Mouse (Mus musculus) left cerebral cortex, postnatal 4 days (tissue): ENCODE measurements around the gene Rasl10a. TPM values are rescaled to one million over a fixed set of nuclear protein-coding genes. Genes with fewer than 3 reads are reported as not detected.
A peak's percentile ranks its signal among the peaks of the same experiment; 100 is the strongest.
"Not testable (repeated sequence)": the region's sequence is repeated elsewhere in the genome, so short reads cannot be mapped to it uniquely, and the experiment has no call there.

Experiments
- DNase-seq: peaks from one replicate; pipeline ENCODE4 v3.0.0-alpha.2; 2022
- intact Hi-C: fragments of 180-260 bp; cut with DNase I; formaldehyde crosslinking; loops from one replicate; pipeline ENCODE4 v1.15.1; 2025
- total RNA-seq, 2 experiments: library from RNA; stranded (reverse); gene quantifications; 2 replicates each; pipeline ENCODE4 v1.2.3; 2021

Rasl10a gene
- total RNA-seq, 2 experiments from 2014 or later = 20.0 to 20.1 TPM

DNA sequence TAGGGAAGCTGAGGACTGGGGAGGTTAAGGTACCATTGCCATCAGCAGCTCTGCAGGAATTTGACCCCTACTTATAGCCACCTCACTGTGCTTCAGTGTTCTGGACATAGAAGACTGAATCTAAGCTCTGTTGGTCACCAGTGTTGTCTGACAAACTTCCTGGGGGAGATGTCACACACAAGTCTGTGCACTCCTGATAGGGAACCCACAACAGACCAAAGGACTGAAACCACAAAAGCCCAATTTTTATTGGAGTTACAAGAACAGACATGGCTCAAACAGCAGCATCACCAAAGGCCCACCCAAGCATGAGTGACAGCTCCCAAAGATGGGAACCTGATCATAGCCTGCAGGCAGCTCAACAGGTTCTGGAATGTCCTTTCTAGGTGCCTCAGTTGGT is 9.1 kb downstream of the Rasl10a start:
- DNase-seq = no peak
- intact Hi-C loops = loop anchor here (10.0 kb wide), 1 partner anchor 52 kb away; no protein-coding TSS in a partner anchor

- DNase-seq = no peak
These were observed 10.4 kb downstream of the Rasl10a start for GRCm38 (mm10) chr11:5068126-5068971.

DNA sequence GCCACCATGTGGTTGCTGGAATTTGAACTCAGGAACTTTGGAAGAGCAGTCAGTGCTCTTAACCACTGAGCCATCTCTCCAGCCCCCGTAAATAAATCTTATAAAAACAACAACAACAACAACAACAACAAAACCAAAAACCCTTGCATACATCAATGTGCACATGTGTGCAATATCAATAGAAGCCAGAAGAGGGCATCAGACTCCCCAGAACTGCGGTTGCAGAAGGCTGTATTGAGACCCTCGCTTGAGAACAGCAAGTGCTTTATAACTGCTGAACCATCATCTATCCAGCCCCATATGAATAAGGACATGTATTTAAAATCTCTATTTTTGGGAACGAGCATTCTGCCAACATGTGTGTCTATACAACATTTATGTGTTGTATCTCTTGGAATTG is 17.0 kb downstream of the Rasl10a start:
- intact Hi-C loops = no loop called here
- no peak for DNase-seq

More at GRCm38 (mm10) chr11:5068126-5068971, 10.4 kb downstream of the Rasl10a start:
- intact Hi-C loops = loop anchor here (10.0 kb wide), 1 partner anchor 54 kb away; no protein-coding TSS in a partner anchor

DNA sequence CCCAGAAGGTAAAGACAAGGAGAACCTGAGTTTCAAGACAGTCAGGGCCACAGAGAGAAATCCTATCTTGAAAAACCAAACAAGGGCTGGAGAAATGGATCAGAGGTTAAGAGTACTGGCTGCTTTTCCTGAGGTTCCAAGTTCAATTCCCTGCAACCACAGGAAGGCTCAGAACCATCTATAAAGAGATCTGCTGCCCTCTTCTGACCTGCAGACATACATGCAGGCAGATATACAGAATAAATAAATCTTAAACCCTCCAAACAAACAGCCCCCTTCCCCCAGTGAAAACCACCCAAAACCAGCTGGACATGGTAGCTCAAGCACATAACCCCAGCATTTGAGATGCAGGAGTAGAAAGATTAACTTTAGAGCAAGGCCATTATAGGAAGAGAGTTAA is 17.8 kb downstream of the Rasl10a start:
- intact Hi-C loops = no loop called here
- DNase-seq = no peak

DNA sequence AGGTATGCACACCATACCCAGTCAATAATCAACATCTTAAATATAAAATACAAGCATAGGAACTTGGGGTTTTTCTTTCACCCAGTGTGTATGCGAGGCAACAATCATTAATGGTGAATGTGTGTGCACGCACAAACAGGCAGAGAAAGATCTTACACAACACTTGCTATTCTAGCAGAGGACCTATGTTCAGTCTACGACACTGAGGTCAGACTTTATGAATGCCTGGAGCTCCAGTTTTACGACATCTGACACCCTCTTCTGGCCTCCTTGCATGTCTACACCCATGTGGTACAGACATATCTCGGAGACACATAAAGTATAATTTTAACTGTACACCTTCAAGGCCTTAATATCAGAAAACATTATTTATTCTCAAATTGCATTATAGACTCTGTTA is 18.9 kb downstream of the Rasl10a start:
- intact Hi-C loops, DNase-seq: not testable (repeated sequence)

- intact Hi-C loops = no loop called here
- no peak for DNase-seq
These were observed 31.2 kb downstream of the Rasl10a start for GRCm38 (mm10) chr11:5089147-5089546.

DNA sequence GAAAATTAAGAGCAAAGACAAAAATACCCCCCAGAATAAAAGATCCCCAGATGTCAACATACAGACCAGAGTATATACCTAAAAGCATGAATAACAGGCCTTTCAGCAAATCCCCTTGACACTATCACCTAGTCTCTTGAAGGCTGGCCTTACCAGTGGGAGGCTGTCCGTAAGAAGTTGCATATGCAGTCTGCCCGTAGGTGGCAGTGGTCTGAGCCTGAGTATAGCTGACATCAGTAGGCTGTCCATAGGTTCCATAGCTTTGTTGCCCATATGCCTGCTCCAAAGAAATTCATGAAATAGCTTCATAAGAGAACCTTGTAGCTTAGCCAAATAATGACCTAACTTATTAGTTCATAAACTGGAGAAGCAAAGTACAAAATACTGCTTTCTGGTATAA is 33.8 kb downstream of the Rasl10a start:
- intact Hi-C loops = no loop called here
- no peak for DNase-seq

DNA sequence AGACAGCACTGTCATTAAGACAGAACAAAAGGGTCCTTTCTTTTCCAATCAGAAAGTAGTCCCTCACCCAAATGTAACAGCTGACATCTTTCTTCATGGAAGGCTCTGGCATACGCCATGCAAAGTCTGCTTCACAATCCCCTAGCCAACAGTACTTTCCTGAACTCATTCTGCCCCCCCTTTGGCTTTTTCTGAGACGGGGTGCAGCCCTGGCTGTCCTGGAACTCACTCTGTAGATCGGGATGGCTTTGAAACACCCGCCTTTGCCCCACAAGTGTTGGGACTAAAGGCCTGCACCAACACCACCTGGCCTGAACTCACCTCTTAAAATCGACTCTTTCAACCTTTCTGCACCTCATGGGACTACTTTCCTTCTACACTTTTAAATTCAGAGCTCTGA is 37.9 kb downstream of the Rasl10a start:
- no peak for DNase-seq
- intact Hi-C loops = no loop called here

GRCm38 (mm10) chr11:5096480-5097020 is 38.6 kb downstream of the Rasl10a start:
- intact Hi-C loops = no loop called here
- no peak for DNase-seq

GRCm38 (mm10) chr11:5098035-5098735 is 40.3 kb downstream of the Rasl10a start:
- DNase-seq = no peak
- intact Hi-C loops = no loop called here

DNA sequence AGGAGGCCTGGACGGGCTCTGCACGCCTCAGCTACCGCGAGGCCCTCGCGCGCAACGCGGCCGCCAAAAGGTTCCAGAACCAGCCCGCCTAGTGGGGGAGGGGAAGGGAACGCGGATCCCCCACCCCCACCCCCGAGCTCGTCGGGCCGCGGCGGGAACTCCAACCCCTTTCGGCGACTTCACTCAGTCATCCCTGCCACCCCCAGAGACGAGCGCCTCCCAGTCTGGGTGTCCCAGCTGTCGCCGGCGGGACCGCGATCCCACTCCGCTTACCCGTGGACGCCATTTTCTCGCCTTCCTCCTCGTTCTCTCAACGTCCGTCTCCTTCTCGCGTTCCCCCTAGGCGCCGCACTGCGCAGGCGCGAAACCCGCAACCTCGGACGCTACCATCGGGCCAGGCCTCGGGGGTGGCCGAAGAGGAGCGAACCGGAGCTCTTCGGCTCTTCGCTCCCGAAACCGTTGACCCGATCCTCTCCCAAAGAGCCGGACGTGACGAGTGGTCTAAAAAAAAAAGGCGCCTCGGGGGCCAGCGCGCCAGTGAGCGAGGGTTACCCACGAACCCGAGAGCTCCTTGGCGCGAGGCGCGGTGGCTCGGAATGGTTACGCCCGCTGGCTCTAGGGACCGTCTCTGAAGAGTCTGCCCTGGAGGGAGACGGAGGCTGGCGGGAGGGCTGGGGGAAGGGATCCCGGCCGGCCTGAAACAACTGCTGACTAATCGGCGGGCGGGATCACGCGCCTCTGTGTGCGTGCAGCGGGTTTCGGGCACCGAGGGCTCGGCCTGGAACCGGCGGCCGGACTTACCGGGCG is 41.0 kb downstream of the Rasl10a start, which contains the start of the genes Rhbdd3 and Ewsr1:
Gene Rhbdd3 (plus strand): TSS at position 191 of the 807 bp plus-strand sequence.
Gene Ewsr1 (minus strand): TSS at position 531 of the 807 bp plus-strand sequence.
- peak; percentile 98 for DNase-seq
- intact Hi-C loops = no loop called here

DNA sequence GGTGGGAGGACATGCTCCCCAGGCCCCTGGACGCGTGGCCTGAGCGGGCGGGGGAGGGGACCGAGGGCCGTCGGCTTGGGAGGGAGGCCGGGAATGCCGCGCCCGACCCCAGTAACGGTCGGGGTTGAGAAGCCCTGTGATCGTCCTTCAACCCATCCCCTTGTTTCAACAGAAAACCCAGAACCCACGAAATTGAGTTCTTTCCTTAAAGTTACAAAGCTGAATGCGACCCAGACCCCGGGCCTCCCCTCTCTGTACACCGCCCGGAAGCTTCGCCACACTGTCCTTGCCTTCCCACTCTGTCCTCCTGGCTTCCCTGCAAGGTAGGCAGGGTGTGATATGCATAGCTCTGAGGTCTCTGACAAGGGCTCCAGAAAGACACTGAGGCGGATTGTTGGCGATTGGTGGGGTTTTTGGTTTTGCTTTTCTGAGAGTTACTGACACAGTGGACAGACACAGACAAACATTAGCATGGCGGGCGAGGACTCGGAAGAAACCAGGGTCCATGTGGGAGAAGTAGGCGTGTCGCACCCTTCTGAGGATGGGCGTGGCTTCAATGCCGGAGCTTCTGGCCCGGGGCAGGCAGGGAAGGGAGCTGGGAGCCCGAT is 41.8 kb downstream of the Rasl10a start:
- intact Hi-C loops = no loop called here
- DNase-seq = peak; percentile 81

- intact Hi-C loops = no loop called here
- no peak for DNase-seq
These were observed 42.4 kb downstream of the Rasl10a start for GRCm38 (mm10) chr11:5100283-5100682.

- intact Hi-C loops = no loop called here
These were observed 42.9 kb downstream of the Rasl10a start for GRCm38 (mm10) chr11:5100801-5101200.

GRCm38 (mm10) chr11:5101641-5102040 is 43.7 kb downstream of the Rasl10a start:
- DNase-seq = no peak
- intact Hi-C loops = no loop called here

More at GRCm38 (mm10) chr11:5100801-5101200, 42.9 kb downstream of the Rasl10a start:
- no peak for DNase-seq

- intact Hi-C loops = no loop called here
- DNase-seq = no peak
These were observed 44.5 kb downstream of the Rasl10a start for GRCm38 (mm10) chr11:5102384-5102783.

DNA sequence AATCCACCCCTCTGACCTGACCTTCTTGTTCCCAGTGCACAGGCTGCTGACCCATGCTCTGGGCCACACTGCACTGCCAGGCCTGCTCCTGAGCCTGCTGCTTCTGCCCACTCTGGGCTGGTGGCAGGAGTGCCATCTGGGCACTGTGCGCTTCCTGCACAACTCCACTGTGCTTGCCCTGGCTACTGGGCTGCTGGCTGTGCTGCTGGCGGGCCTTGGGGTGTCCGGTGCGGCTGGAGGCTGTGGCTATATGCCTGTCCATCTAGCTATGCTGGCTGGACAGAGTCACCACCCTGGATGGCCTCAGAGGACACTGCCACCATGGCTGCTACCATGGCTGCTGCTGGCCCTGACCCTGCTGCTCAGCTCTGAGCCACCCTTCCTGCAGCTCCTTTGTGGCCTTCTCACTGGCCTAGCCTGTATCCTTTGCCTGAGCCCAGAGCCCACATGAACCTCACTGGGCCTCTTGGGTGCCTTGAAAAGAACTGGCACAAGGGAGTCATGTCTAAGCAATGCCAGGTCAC is 46.1 kb downstream of the Rasl10a start:
- intact Hi-C loops = no loop called here
- no peak for DNase-seq

GRCm38 (mm10) chr11:5109441-5109840 is 51.5 kb downstream of the Rasl10a start:
- intact Hi-C loops = no loop called here
- no peak for DNase-seq
